Mouse (Mus musculus) colon, adult 2 months (tissue): ENCODE results near the gene Gm648. TPM values are rescaled to one million over a fixed set of nuclear protein-coding genes. Genes with fewer than 3 reads are reported as not detected.

ENCODE experiments used
- polyA plus RNA-seq: library from polyadenylated mRNA; depleted of rRNA; stranded (reverse); fragments of >200 nt; gene quantifications from 2 replicates; pipeline ENCODE4 v1.2.3, GENCODE M21; 2012; rRNA removed

The Gm648 gene
- polyA plus RNA-seq = not detected in 2 replicates

DNA sequence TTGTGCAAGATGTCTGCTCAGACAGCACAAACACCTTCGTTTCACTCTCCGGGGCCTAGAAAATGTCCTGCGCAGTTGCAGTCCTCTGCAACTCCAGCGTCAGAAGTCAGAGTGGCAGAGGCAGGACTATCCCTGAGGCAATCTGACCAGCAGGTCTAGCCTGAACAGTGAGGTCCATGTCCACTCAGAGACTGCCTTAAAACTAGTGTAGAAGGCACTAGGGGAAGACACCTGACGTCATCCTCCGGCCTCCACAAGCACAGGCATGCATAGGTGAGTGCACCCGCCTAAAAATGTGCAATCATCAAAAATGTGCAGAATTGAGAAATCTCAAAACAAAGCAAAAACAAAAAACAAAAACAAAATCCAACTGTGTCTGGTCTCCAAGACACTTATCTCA lies at the start of gene Gm648:
Gene Gm648 (minus strand): TSS at position 101 of the 400 bp plus-strand sequence.

GRCm38 (mm10) chrX:56597887-56598640 lies 48.7 kb upstream of the Gm648 start, which contains the start of gene Mmgt1:
TSS of gene Mmgt1 (minus strand) at chrX:56598069.

DNA sequence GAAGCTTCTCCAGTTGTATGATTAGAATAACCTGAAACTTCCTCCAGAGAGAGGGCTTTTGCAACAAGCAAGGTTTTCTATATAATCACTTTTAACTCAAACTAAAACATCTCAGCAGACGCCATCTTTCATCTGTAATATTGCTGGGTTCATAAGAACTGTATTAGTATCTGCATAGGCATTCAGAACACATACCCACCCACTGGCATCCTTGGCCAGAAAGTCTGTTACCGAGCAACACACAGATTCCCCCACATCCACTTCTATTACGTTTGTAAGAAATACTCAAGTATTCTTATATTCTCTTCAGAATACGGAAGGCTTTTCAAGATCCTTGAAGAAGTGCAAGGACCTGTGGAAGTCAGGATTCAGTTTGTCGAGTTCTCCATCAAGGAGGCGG lies 25.0 kb downstream of the Gm648 start, which contains the start of gene Gm10477:
Gene Gm10477 (plus strand): TSS at position 301 of the 400 bp plus-strand sequence.

Other genes starting within 250 kb of the Gm648 start
- 0.12 and 0.14 TPM in 2 replicates for gene Zfp449, start 203.2 kb downstream of the Gm648 start, polyA plus RNA-seq
- gene Smim10l2a, start 175.0 kb downstream of the Gm648 start, polyA plus RNA-seq = 3.2 and 3.8 TPM in 2 replicates
- not detected in 2 replicates for gene Gm2174, start 101.6 kb downstream of the Gm648 start, polyA plus RNA-seq
- 7.4 and 8.6 TPM in 2 replicates for gene Ints6l, start 94.7 kb downstream of the Gm648 start, polyA plus RNA-seq
- gene Gm10477, start 24.9 kb downstream of the Gm648 start, polyA plus RNA-seq = not detected in 2 replicates
- 2.8 TPM in 2 replicates for gene Mmgt1, start 48.5 kb upstream of the Gm648 start, polyA plus RNA-seq
- gene Slc9a6, start 60.2 kb upstream of the Gm648 start, polyA plus RNA-seq = 20.9 and 22.1 TPM in 2 replicates
- 459 and 511 TPM in 2 replicates for gene Fhl1, start 182.2 kb upstream of the Gm648 start, polyA plus RNA-seq